Mouse (Mus musculus) hindbrain, embryonic 10.5 days (tissue): ENCODE data around the gene Mob4. TPM values are rescaled to one million over a fixed set of nuclear protein-coding genes. Genes with fewer than 3 reads are reported as not detected.
A peak's percentile ranks its signal among the peaks of the same experiment; 100 is the strongest.

ENCODE experiments used
- DNase-seq: peaks from one replicate; pipeline ENCODE4 v3.0.0-alpha.2; 2017; ENCODE audit warnings: low spot score
- H3K27ac ChIP-seq: fragments of 300-500 bp; sonication (generic); 2 replicates; pipeline ENCODE4 v1.5.1; 2016; ENCODE audit warnings: mild to moderate bottlenecking, moderate library complexity
- H3K27me3 ChIP-seq: fragments of 300-500 bp; sonication (generic); 2 replicates; pipeline ENCODE4 v1.6.1; 2016; ENCODE audit warnings: mild to moderate bottlenecking; ENCODE audit not compliant: poor library complexity, insufficient read depth, severe bottlenecking
- H3K36me3 ChIP-seq: fragments of 300-500 bp; sonication (generic); 2 replicates; pipeline ENCODE4 v1.6.1; 2016; ENCODE audit warnings: mild to moderate bottlenecking, moderate library complexity
- H3K4me1 ChIP-seq: fragments of 300-500 bp; sonication (generic); replicated peaks from 2 replicates; pipeline ENCODE4 v1.6.1; 2016; ENCODE audit warnings: mild to moderate bottlenecking
- H3K4me3 ChIP-seq: fragments of 300-500 bp; sonication (generic); 2 replicates; pipeline ENCODE4 v1.5.1; 2016; ENCODE audit warnings: mild to moderate bottlenecking, moderate library complexity
- H3K9me3 ChIP-seq: fragments of 300-500 bp; sonication (generic); 2 replicates; pipeline ENCODE4 v1.6.1; 2016; ENCODE audit warnings: mild to moderate bottlenecking, moderate library complexity
- WGBS: fragments of 180-500 bp; shearing (Covaris S2); methylation state at CpG from one replicate; pipeline ENCODE4 v1.1.7; 2016; 5-methylcytosine and 5-hydroxymethylcytosine counted together
- polyA plus RNA-seq: library from polyadenylated mRNA; unstranded; fragments of >200 nt; fragmentation: Nextera tagmentation; extraction: Ambion mirVana; gene quantifications from 2 replicates; pipeline ENCODE4 v1.2.1, GENCODE M21; 2016

The Mob4 gene
- polyA plus RNA-seq, 1 experiment from 2014 or later = 138 TPM

- H3K9me3 ChIP-seq = no peaks in the 10 kb centered on the region
- H3K27me3 ChIP-seq = no peaks in the 10 kb centered on the region
- WGBS = 97% methylated on average over 4 of the region's 4 CpGs
- DNase-seq = no peak
- H3K4me1 ChIP-seq = no peaks in the 10 kb centered on the region
- H3K4me3 ChIP-seq = no peak overlapping the region
- no peak overlapping the region for H3K27ac ChIP-seq
- peaks cover 88% of the 10 kb centered on the region for H3K36me3 ChIP-seq
Measured at GRCm38 (mm10) chr1:55144338-55144737, 13.3 kb downstream of the Mob4 start.

GRCm38 (mm10) chr1:55145556-55145955 lies 14.5 kb downstream of the Mob4 start:
- Histone ChIP-seq H3K4me3 (no peak overlapping the region), H3K9me3 (no peaks in the 10 kb centered on the region), H3K4me1 (no peaks in the 10 kb centered on the region), H3K27ac (no peak overlapping the region), H3K36me3 (peaks cover 88% of the 10 kb centered on the region), H3K27me3 (no peaks in the 10 kb centered on the region)
- no peak for DNase-seq
- 94% methylated on average over 7 of the region's 7 CpGs for WGBS

- no peak overlapping the region for H3K27ac ChIP-seq
- no peaks in the 10 kb centered on the region for H3K9me3 ChIP-seq
- H3K4me3 ChIP-seq = no peak overlapping the region
- H3K27me3 ChIP-seq = no peaks in the 10 kb centered on the region
- no peaks in the 10 kb centered on the region for H3K4me1 ChIP-seq
- H3K36me3 ChIP-seq = peaks cover 62% of the 10 kb centered on the region
- no peak for DNase-seq
- 93% methylated on average over 4 of the region's 4 CpGs for WGBS
Measured at GRCm38 (mm10) chr1:55157329-55157728, 26.3 kb downstream of the Mob4 start.

- no peak for DNase-seq
- Histone ChIP-seq H3K36me3 (peaks cover 53% of the 10 kb centered on the region), H3K9me3 (no peaks in the 10 kb centered on the region), H3K4me3 (no peak overlapping the region), H3K27me3 (no peaks in the 10 kb centered on the region), H3K27ac (no peak overlapping the region), H3K4me1 (no peaks in the 10 kb centered on the region)
- 91% methylated on average over 3 of the region's 3 CpGs for WGBS
Measured at GRCm38 (mm10) chr1:55158211-55158610, 27.2 kb downstream of the Mob4 start.

GRCm38 (mm10) chr1:55158821-55159220 lies 27.8 kb downstream of the Mob4 start:
- no peaks in the 10 kb centered on the region for H3K27me3 ChIP-seq
- no peak overlapping the region for H3K27ac ChIP-seq
- no peak for DNase-seq
- H3K4me1 ChIP-seq = no peaks in the 10 kb centered on the region
- H3K36me3 ChIP-seq = peaks cover 50% of the 10 kb centered on the region
- no peaks in the 10 kb centered on the region for H3K9me3 ChIP-seq
- WGBS = 91% methylated on average over 8 of the region's 8 CpGs
- no peak overlapping the region for H3K4me3 ChIP-seq

- Histone ChIP-seq H3K27ac (no peak overlapping the region), H3K4me1 (no peaks in the 10 kb centered on the region), H3K4me3 (no peak overlapping the region), H3K9me3 (no peaks in the 10 kb centered on the region), H3K27me3 (no peaks in the 10 kb centered on the region), H3K36me3 (peaks cover 38% of the 10 kb centered on the region)
- WGBS = 97% methylated on average over 3 of the region's 3 CpGs
- DNase-seq = no peak
Measured at GRCm38 (mm10) chr1:55160218-55160617, 29.2 kb downstream of the Mob4 start.

- no peak overlapping the region for H3K27ac ChIP-seq
- no peak overlapping the region for H3K4me3 ChIP-seq
- 93% methylated on average over 17 of the region's 17 CpGs for WGBS
- H3K4me1 ChIP-seq = no peaks in the 10 kb centered on the region
- H3K27me3 ChIP-seq = no peaks in the 10 kb centered on the region
- H3K36me3 ChIP-seq = peaks cover 30% of the 10 kb centered on the region
- no peaks in the 10 kb centered on the region for H3K9me3 ChIP-seq
- DNase-seq = no peak
Measured at GRCm38 (mm10) chr1:55160831-55161638, 30.0 kb downstream of the Mob4 start.

GRCm38 (mm10) chr1:55161895-55162294 lies 30.9 kb downstream of the Mob4 start:
- H3K4me3 ChIP-seq = no peak overlapping the region
- 67% methylated on average over 7 of the region's 7 CpGs for WGBS
- H3K4me1 ChIP-seq = no peaks in the 10 kb centered on the region
- H3K27ac ChIP-seq = no peak overlapping the region
- H3K27me3 ChIP-seq = no peaks in the 10 kb centered on the region
- no peaks in the 10 kb centered on the region for H3K9me3 ChIP-seq
- peak; percentile 23 for DNase-seq
- peaks cover 22% of the 10 kb centered on the region for H3K36me3 ChIP-seq

- Histone ChIP-seq H3K36me3 (peaks cover 13% of the 10 kb centered on the region), H3K27ac (no peak overlapping the region), H3K9me3 (no peaks in the 10 kb centered on the region), H3K27me3 (no peaks in the 10 kb centered on the region), H3K4me1 (no peaks in the 10 kb centered on the region), H3K4me3 (no peak overlapping the region)
- DNase-seq = peak; percentile 1
- WGBS = 78% methylated on average over 5 of the region's 5 CpGs
Measured at GRCm38 (mm10) chr1:55162781-55163180, 31.8 kb downstream of the Mob4 start.

GRCm38 (mm10) chr1:55164005-55164404 lies 33.0 kb downstream of the Mob4 start:
- 62% methylated on average over 5 of the region's 5 CpGs for WGBS
- Histone ChIP-seq H3K4me1 (no peaks in the 10 kb centered on the region), H3K36me3 (peaks cover 16% of the 10 kb centered on the region; the same call in 1 of the 2 replicates), H3K4me3 (no peak overlapping the region), H3K27ac (no peak overlapping the region), H3K9me3 (peaks cover 8% of the 10 kb centered on the region), H3K27me3 (no peaks in the 10 kb centered on the region)
- DNase-seq = peak; percentile 1

- Histone ChIP-seq H3K4me1 (peaks cover 8% of the 10 kb centered on the region; the same call in 1 of the 2 replicates), H3K27ac (no peak overlapping the region), H3K27me3 (no peaks in the 10 kb centered on the region), H3K36me3 (peaks cover 13% of the 10 kb centered on the region; the same call in 1 of the 2 replicates), H3K9me3 (peaks cover 13% of the 10 kb centered on the region), H3K4me3 (no peak overlapping the region)
- 85% methylated on average over 4 of the region's 4 CpGs for WGBS
- DNase-seq = no peak
Measured at GRCm38 (mm10) chr1:55167560-55167959, 36.5 kb downstream of the Mob4 start.

GRCm38 (mm10) chr1:55168591-55168990 lies 37.6 kb downstream of the Mob4 start:
- H3K4me1 ChIP-seq = peaks cover 8% of the 10 kb centered on the region; the same call in 1 of the 2 replicates
- H3K27me3 ChIP-seq = no peaks in the 10 kb centered on the region
- DNase-seq = no peak
- H3K36me3 ChIP-seq = peaks cover 20% of the 10 kb centered on the region
- no peak overlapping the region for H3K4me3 ChIP-seq
- peaks cover 19% of the 10 kb centered on the region for H3K9me3 ChIP-seq
- no peak overlapping the region for H3K27ac ChIP-seq
- 90% methylated on average over 4 of the region's 4 CpGs for WGBS
